Mouse (Mus musculus): ENCODE data around the gene Glod5. TPM values are rescaled to one million over a fixed set of nuclear protein-coding genes. Genes with fewer than 3 reads are reported as not detected.

The Glod5 gene
- polyA plus RNA-seq, 1 experiment, result not detected

DNA sequence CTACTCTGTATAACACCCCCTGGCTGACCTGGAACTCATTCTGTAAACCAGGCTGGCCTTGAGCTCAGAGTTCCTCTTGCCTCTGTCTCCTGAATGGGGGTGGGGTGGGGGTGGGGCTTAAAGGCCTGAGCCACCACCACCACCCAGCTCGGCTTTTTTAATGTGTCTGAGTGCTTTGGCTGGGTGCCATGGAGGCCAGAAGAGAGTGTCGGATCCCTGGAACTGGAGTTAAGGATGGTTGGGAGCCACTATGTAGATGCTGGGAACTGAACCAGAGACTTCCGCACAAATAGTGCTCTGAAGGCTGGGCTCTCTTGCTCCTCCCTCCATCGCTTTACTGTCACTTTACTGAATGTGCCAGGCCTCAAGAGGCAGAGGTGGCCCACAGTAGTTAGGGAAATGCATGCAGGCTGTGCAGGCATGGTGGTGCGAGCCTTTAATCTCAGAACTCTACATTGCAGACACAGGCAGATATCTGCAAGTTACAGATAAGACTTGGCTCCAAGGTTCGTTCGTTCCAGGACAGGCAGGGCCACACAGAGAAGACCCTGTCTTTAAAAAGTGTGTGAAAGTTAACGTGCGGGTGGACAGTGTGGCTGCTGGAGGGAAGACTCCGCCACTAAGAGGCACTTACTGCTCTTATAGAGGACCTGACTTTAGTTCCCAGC lies 25.1 kb downstream of the Glod5 start:
- Histone ChIP-seq H3K4me3 (ENCODE audit: control insufficient read depth, low read depth, low read length) (no peak overlapping the region), H3K36me3 (ENCODE audit: control insufficient read depth, insufficient read depth, low read length) (no peaks in the 10 kb centered on the region), H3K27ac (ENCODE audit: control insufficient read depth, insufficient read depth, low read depth, low read length) (no peak overlapping the region), H3K27me3 (ENCODE audit: control insufficient read depth, insufficient read depth, low read length) (no peaks in the 10 kb centered on the region), H3K4me1 (ENCODE audit: control insufficient read depth, insufficient read depth, low read length) (no peaks in the 10 kb centered on the region)
- TF ChIP-seq CTCF (IDR thresholded peaks at IDR 0.05; ENCODE audit: control insufficient read depth, insufficient read depth, insufficient replicate concordance, low read depth, low read length) (no peak), POLR2A (IDR thresholded peaks at IDR 0.05; ENCODE audit: control insufficient read depth, low read depth, low read length) (no peak)

DNA sequence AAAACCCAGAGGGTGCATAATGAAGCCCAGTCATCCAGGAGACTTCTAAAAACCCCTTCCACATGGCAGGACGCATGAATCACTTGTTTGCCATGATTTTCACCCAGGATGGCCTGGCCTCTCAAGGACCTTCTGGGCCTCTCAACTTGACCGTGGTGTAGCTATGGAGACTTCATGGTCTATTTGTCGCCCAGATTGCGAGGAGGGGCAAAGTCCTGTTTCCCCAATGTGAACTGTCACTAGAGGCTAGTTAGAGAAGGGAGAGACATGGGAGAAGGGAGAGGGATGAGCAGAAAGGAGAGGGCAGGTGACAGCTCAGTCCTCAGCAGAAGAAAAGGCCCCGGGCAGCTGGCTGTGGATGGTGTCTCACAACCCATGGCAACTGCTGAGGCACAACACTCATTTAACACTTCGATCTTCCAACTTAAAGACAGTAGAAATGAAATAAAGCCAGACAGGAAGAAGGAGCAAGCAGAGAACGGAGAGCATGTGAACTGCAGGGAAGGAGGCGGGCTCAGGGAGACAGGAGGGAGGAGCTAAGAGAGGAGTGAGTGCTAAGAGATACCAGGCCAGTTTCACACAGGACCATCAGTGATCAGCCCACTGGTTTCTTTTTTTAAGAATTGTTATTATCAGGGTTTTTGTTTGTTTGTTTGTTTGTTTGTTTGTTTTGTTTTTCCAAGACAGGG lies 25.8 kb downstream of the Glod5 start:
- Histone ChIP-seq H3K27me3 (ENCODE audit: control insufficient read depth, insufficient read depth, low read length) (no peaks in the 10 kb centered on the region), H3K4me1 (ENCODE audit: control insufficient read depth, insufficient read depth, low read length) (no peaks in the 10 kb centered on the region), H3K36me3 (ENCODE audit: control insufficient read depth, insufficient read depth, low read length) (no peaks in the 10 kb centered on the region), H3K27ac (ENCODE audit: control insufficient read depth, insufficient read depth, low read depth, low read length) (no peak overlapping the region), H3K4me3 (ENCODE audit: control insufficient read depth, low read depth, low read length) (no peak overlapping the region)
- TF ChIP-seq CTCF (IDR thresholded peaks at IDR 0.05; ENCODE audit: control insufficient read depth, insufficient read depth, insufficient replicate concordance, low read depth, low read length) (no peak), POLR2A (IDR thresholded peaks at IDR 0.05; ENCODE audit: control insufficient read depth, low read depth, low read length) (no peak)

DNA sequence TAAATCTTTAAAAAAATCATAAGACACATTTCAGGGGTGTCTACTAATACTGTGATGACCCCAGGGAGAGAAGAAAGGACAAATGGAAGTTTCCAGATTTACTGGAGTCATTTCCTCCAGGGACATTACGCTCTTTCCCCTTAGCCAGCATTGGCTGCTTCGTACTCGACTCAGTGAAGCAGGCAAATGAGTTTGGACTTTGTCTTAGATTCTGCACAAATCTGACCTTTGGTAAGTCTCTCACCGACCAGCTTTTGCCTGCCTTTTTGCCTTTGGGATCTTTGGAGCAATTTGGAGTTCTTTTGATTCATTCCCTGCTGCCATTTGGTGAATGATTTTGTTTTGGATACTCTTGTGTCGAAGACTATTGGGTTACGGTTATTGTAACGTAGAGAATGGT lies 36.9 kb downstream of the Glod5 start:
- Histone ChIP-seq H3K4me1 (ENCODE audit: control insufficient read depth, insufficient read depth, low read length) (no peaks in the 10 kb centered on the region), H3K27ac (ENCODE audit: control insufficient read depth, insufficient read depth, low read depth, low read length) (no peak overlapping the region), H3K4me3 (ENCODE audit: control insufficient read depth, low read depth, low read length) (no peak overlapping the region), H3K36me3 (ENCODE audit: control insufficient read depth, insufficient read depth, low read length) (no peaks in the 10 kb centered on the region), H3K27me3 (ENCODE audit: control insufficient read depth, insufficient read depth, low read length) (no peaks in the 10 kb centered on the region)
- TF ChIP-seq CTCF (IDR thresholded peaks at IDR 0.05; ENCODE audit: control insufficient read depth, insufficient read depth, insufficient replicate concordance, low read depth, low read length) (no peak), POLR2A (IDR thresholded peaks at IDR 0.05; ENCODE audit: control insufficient read depth, low read depth, low read length) (no peak)

DNA sequence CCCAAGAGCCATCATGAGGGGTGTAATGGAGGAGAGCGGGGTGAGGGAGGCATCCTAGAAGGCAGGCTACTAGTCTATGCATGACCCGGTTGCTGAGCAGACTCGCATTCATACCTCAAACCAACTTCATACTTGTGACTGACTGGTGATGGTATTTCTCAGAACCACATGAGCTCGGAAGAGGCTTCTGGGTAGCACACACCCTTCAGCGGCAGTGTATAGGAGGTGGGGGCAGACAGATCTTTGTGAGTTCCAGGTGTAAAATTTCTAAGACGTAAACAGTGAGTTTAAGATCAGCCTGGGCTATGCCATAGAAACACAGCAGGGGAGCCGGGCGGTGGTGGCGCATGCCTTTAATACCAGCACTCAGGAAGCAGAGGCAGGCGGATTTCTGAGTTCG lies 40.4 kb downstream of the Glod5 start, which contains the start of gene Gata1:
Gene Gata1, minus strand, starts transcription at position 180 of the 400 bp plus-strand sequence.
- no peak for TF ChIP-seq CTCF (IDR thresholded peaks at IDR 0.05; ENCODE audit: control insufficient read depth, insufficient read depth, insufficient replicate concordance, low read depth, low read length)
- no peak for TF ChIP-seq POLR2A (IDR thresholded peaks at IDR 0.05; ENCODE audit: control insufficient read depth, low read depth, low read length)
- H3K27me3 ChIP-seq (ENCODE audit: control insufficient read depth, insufficient read depth, low read length), result no peaks in the 10 kb centered on the region
- no peaks in the 10 kb centered on the region for H3K4me1 ChIP-seq (ENCODE audit: control insufficient read depth, insufficient read depth, low read length)

DNA sequence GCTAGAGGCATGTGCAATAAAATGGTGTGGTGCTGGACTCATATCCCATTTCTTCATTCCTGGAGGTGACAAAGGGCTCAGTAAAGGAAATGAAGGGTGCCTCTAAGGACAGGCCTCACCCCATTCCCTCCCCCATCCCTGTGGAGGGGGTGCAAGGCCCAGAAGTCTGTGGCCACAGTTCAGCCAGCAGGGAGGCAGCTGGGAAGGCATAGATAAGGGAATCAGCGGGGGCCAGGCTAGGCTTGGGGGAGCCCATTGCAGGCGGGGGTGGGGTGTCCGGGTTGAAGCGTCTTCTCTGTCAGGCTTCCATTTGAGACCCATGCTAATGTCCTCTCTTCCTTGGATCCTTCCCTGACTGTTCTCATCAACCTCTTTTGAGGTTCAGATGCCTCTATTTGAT lies 47.0 kb downstream of the Glod5 start:
- H3K4me3 ChIP-seq (ENCODE audit: control insufficient read depth, low read depth, low read length), result no peak overlapping the region
- H3K4me1 ChIP-seq (ENCODE audit: control insufficient read depth, insufficient read depth, low read length), result no peaks in the 10 kb centered on the region

More for the DNA sequence above, 40.4 kb downstream of the Glod5 start, which contains the start of gene Gata1:
- Histone ChIP-seq H3K27ac (ENCODE audit: control insufficient read depth, insufficient read depth, low read depth, low read length) (no peak within 1 kb of the TSS), H3K36me3 (ENCODE audit: control insufficient read depth, insufficient read depth, low read length) (no peaks in the 10 kb centered on the region), H3K4me3 (ENCODE audit: control insufficient read depth, low read depth, low read length) (no peak within 1 kb of the TSS)

DNA sequence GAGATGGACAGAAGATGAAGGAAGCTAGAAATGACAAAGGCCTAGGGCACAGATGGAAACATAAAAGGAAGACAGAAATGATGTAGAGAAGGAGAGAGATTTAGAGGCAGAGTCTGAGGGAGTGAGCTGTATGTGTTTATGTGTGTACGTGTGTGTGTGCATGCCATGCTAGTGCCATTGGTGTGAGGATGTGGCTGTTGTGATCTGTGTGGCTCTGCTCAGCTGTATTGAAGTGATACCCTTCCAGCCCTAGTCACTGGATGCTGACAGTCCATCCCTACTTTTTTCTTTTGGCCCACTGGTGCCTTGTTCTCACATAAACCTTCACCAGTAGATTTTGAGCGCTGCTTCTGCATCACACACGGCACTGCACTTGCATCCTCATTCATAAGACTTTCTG lies 49.4 kb downstream of the Glod5 start:
- Histone ChIP-seq H3K36me3 (ENCODE audit: control insufficient read depth, insufficient read depth, low read length) (no peaks in the 10 kb centered on the region), H3K27me3 (ENCODE audit: control insufficient read depth, insufficient read depth, low read length) (no peaks in the 10 kb centered on the region), H3K4me1 (ENCODE audit: control insufficient read depth, insufficient read depth, low read length) (no peaks in the 10 kb centered on the region), H3K27ac (ENCODE audit: control insufficient read depth, insufficient read depth, low read depth, low read length) (no peak overlapping the region), H3K4me3 (ENCODE audit: control insufficient read depth, low read depth, low read length) (no peak overlapping the region)
- TF ChIP-seq CTCF (IDR thresholded peaks at IDR 0.05; ENCODE audit: control insufficient read depth, insufficient read depth, insufficient replicate concordance, low read depth, low read length) (no peak), POLR2A (IDR thresholded peaks at IDR 0.05; ENCODE audit: control insufficient read depth, low read depth, low read length) (no peak)

More for the DNA sequence above, 47.0 kb downstream of the Glod5 start:
- H3K36me3 ChIP-seq (ENCODE audit: control insufficient read depth, insufficient read depth, low read length), result no peaks in the 10 kb centered on the region
- TF ChIP-seq CTCF (IDR thresholded peaks at IDR 0.05; ENCODE audit: control insufficient read depth, insufficient read depth, insufficient replicate concordance, low read depth, low read length) (no peak), POLR2A (IDR thresholded peaks at IDR 0.05; ENCODE audit: control insufficient read depth, low read depth, low read length) (no peak)
- no peaks in the 10 kb centered on the region for H3K27me3 ChIP-seq (ENCODE audit: control insufficient read depth, insufficient read depth, low read length)
- no peak overlapping the region; the same call in 1 of the 2 replicates for H3K27ac ChIP-seq (ENCODE audit: control insufficient read depth, insufficient read depth, low read depth, low read length)

DNA sequence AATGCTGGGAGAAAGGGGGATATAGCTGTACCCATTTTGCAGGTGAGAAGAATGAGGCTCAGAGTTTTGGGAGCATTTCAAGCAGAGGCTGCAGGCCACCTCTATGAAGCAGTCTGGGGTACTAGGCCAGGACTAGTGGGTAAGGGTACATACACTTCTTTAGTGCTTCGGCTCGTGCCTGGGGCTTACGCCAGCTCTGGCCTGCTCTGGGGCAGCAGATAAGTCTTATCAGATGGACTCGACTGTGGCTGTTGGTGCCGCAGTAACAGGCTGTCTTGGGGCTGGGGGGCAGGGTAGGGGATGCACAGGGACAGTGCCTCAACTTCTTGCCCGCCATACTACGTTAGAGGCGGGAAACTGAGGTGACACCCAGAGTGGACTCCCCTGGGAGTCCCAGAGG lies 50.1 kb downstream of the Glod5 start:
- H3K27ac ChIP-seq (ENCODE audit: control insufficient read depth, insufficient read depth, low read depth, low read length), result no peak overlapping the region
- H3K4me1 ChIP-seq (ENCODE audit: control insufficient read depth, insufficient read depth, low read length), result no peaks in the 10 kb centered on the region
- no peaks in the 10 kb centered on the region for H3K36me3 ChIP-seq (ENCODE audit: control insufficient read depth, insufficient read depth, low read length)
- H3K4me3 ChIP-seq (ENCODE audit: control insufficient read depth, low read depth, low read length), result no peak overlapping the region
- TF ChIP-seq CTCF (IDR thresholded peaks at IDR 0.05; ENCODE audit: control insufficient read depth, insufficient read depth, insufficient replicate concordance, low read depth, low read length), result no peak
- no peak for TF ChIP-seq POLR2A (IDR thresholded peaks at IDR 0.05; ENCODE audit: control insufficient read depth, low read depth, low read length)
- no peaks in the 10 kb centered on the region for H3K27me3 ChIP-seq (ENCODE audit: control insufficient read depth, insufficient read depth, low read length)
